Mouse (Mus musculus) liver, embryonic 16.5 days (tissue): Measurements from ENCODE around the gene Hrct1. TPM values are rescaled to one million over a fixed set of nuclear protein-coding genes. Genes with fewer than 3 reads are reported as not detected.

ENCODE experiments used
- ATAC-seq: fragments of 200-750 bp; cut with Nextera tagmentation; 2 replicates; pipeline ENCODE4 v1.8.0; 2017; ENCODE audit warnings: low read depth, mild to moderate bottlenecking, moderate number of reproducible peaks, moderate library complexity
- H3K27ac ChIP-seq: fragments of 300-500 bp; sonication (generic); 2 replicates; pipeline ENCODE4 v1.5.1; 2014; ENCODE audit warnings: mild to moderate bottlenecking, low read length
- H3K27me3 ChIP-seq: fragments of 300-500 bp; sonication (generic); 2 replicates; pipeline ENCODE4 v1.6.1; 2014; ENCODE audit warnings: low read depth, low read length, mixed read lengths; ENCODE audit not compliant: control insufficient read depth, insufficient read depth
- H3K36me3 ChIP-seq: fragments of 300-500 bp; sonication (generic); 2 replicates; pipeline ENCODE4 v1.6.1; 2014; ENCODE audit warnings: mild to moderate bottlenecking; ENCODE audit not compliant: control insufficient read depth, insufficient read depth
- H3K4me1 ChIP-seq: fragments of 300-500 bp; sonication (generic); 2 replicates; pipeline ENCODE4 v1.6.1; 2014; ENCODE audit warnings: low read depth, low read length, mixed read lengths; ENCODE audit not compliant: control insufficient read depth
- H3K4me2 ChIP-seq: fragments of 300-500 bp; sonication (generic); 2 replicates; pipeline ENCODE4 v1.6.1; 2014; ENCODE audit warnings: low read depth, low read length, mixed read lengths
- H3K4me3 ChIP-seq: fragments of 300-500 bp; sonication (generic); 2 replicates; pipeline ENCODE4 v1.5.1; 2014; ENCODE audit warnings: low read depth, mild to moderate bottlenecking, low read length
- H3K9ac ChIP-seq: fragments of 300-500 bp; sonication (generic); 2 replicates; pipeline ENCODE4 v1.6.1; 2014; ENCODE audit warnings: low read depth, low read length
- H3K9me3 ChIP-seq: fragments of 300-500 bp; sonication (generic); replicated peaks from 2 replicates; pipeline ENCODE4 v1.6.1; 2016; ENCODE audit warnings: low read length; ENCODE audit not compliant: control insufficient read depth
- WGBS: fragments of 180-500 bp; shearing (Covaris S2); extraction: QIAGEN DNeasy Blood & Tissue Kit; methylation state at CpG from one replicate; pipeline ENCODE4 v1.1.7; 2014; ENCODE audit not compliant: insufficient replicate concordance; 5-methylcytosine and 5-hydroxymethylcytosine counted together
- polyA plus RNA-seq: library from polyadenylated mRNA; unstranded; fragments of >200 nt; fragmentation: Nextera tagmentation; extraction: Ambion mirVana; gene quantifications from 2 replicates; pipeline ENCODE4 v1.2.1, GENCODE M21; 2015

The Hrct1 gene
- polyA plus RNA-seq, 1 experiment from 2014 or later: 0.22 TPM

- H3K27me3 ChIP-seq: no peaks in the 10 kb centered on the region
- no peak overlapping the region for H3K27ac ChIP-seq
- H3K36me3 ChIP-seq: no peaks in the 10 kb centered on the region
- ATAC-seq: no peak
- no peak overlapping the region for H3K9ac ChIP-seq
- H3K4me3 ChIP-seq: no peak overlapping the region
- H3K4me1 ChIP-seq: no peaks in the 10 kb centered on the region
- no peaks in the 10 kb centered on the region for H3K9me3 ChIP-seq
- WGBS: 65% methylated on average over 10 of the region's 10 CpGs
- no peak overlapping the region for H3K4me2 ChIP-seq
Measured at GRCm38 (mm10) chr4:43760460-43760859, 33.5 kb downstream of the Hrct1 start.

GRCm38 (mm10) chr4:43761336-43761735, 34.3 kb downstream of the Hrct1 start:
- no peaks in the 10 kb centered on the region for H3K9me3 ChIP-seq
- no peak overlapping the region for H3K4me2 ChIP-seq
- no peak overlapping the region for H3K4me3 ChIP-seq
- H3K27me3 ChIP-seq: no peaks in the 10 kb centered on the region
- no peaks in the 10 kb centered on the region for H3K4me1 ChIP-seq
- no peaks in the 10 kb centered on the region for H3K36me3 ChIP-seq
- WGBS: 44% methylated on average over 2 of the region's 2 CpGs
- no peak for ATAC-seq
- no peak overlapping the region for H3K27ac ChIP-seq
- no peak overlapping the region for H3K9ac ChIP-seq

GRCm38 (mm10) chr4:43763410-43763809, 36.4 kb downstream of the Hrct1 start:
- H3K36me3 ChIP-seq: no peaks in the 10 kb centered on the region
- no peak overlapping the region for H3K4me3 ChIP-seq
- H3K4me1 ChIP-seq: no peaks in the 10 kb centered on the region
- H3K4me2 ChIP-seq: no peak overlapping the region
- H3K9ac ChIP-seq: no peak overlapping the region
- WGBS: 18% methylated on average over 7 of the region's 7 CpGs
- no peaks in the 10 kb centered on the region for H3K9me3 ChIP-seq
- no peaks in the 10 kb centered on the region for H3K27me3 ChIP-seq
- no peak overlapping the region for H3K27ac ChIP-seq
- no peak for ATAC-seq

GRCm38 (mm10) chr4:43768341-43768740, 41.4 kb downstream of the Hrct1 start:
- no peak for ATAC-seq
- 61% methylated on average over 5 of the region's 5 CpGs for WGBS
- H3K27ac ChIP-seq: no peak overlapping the region

GRCm38 (mm10) chr4:43769374-43769773, 42.4 kb downstream of the Hrct1 start:
- Histone ChIP-seq H3K27ac (no peak overlapping the region), H3K36me3 (no peaks in the 10 kb centered on the region), H3K9ac (no peak overlapping the region), H3K4me2 (no peak overlapping the region), H3K4me3 (no peak overlapping the region), H3K9me3 (no peaks in the 10 kb centered on the region), H3K4me1 (no peaks in the 10 kb centered on the region), H3K27me3 (no peaks in the 10 kb centered on the region; the same call in 1 of the 2 replicates)
- no peak for ATAC-seq
- whole genome bisulfite sequencing: 81% methylated on average over 2 of the region's 2 CpGs

More at GRCm38 (mm10) chr4:43768341-43768740, 41.4 kb downstream of the Hrct1 start:
- Histone ChIP-seq H3K9me3 (no peaks in the 10 kb centered on the region), H3K9ac (no peak overlapping the region), H3K4me1 (no peaks in the 10 kb centered on the region), H3K4me3 (no peak overlapping the region), H3K36me3 (no peaks in the 10 kb centered on the region), H3K27me3 (no peaks in the 10 kb centered on the region; the same call in 1 of the 2 replicates), H3K4me2 (no peak overlapping the region)

GRCm38 (mm10) chr4:43770909-43771308, 43.9 kb downstream of the Hrct1 start, which contains the start of gene Olfr159:
Olfr159 (minus strand) TSS chr4:43771009.
- Histone ChIP-seq H3K9ac (no peak within 1 kb of the TSS), H3K27me3 (no peaks in the 10 kb centered on the region; the same call in 1 of the 2 replicates), H3K4me2 (no peak within 1 kb of the TSS)

GRCm38 (mm10) chr4:43771626-43772025, 44.6 kb downstream of the Hrct1 start:
- Histone ChIP-seq H3K27me3 (no peaks in the 10 kb centered on the region; the same call in 1 of the 2 replicates), H3K9ac (no peak overlapping the region), H3K27ac (no peak overlapping the region), H3K9me3 (no peaks in the 10 kb centered on the region), H3K4me1 (no peaks in the 10 kb centered on the region), H3K36me3 (no peaks in the 10 kb centered on the region), H3K4me3 (no peak overlapping the region), H3K4me2 (no peak overlapping the region)
- no peak for ATAC-seq
- WGBS: 33% methylated on average over 6 of the region's 6 CpGs

More at GRCm38 (mm10) chr4:43770909-43771308, 43.9 kb downstream of the Hrct1 start, which contains the start of gene Olfr159:
- no peaks in the 10 kb centered on the region for H3K36me3 ChIP-seq
- 52% methylated on average over 6 of the region's 6 CpGs for WGBS
- no peak within 1 kb of the TSS for H3K4me3 ChIP-seq
- no peak within 1 kb of the TSS for H3K27ac ChIP-seq
- no peak for ATAC-seq
- H3K4me1 ChIP-seq: no peaks in the 10 kb centered on the region
- H3K9me3 ChIP-seq: no peaks in the 10 kb centered on the region

- Histone ChIP-seq H3K4me2 (no peak overlapping the region), H3K27me3 (no peaks in the 10 kb centered on the region; the same call in 1 of the 2 replicates), H3K9ac (no peak overlapping the region), H3K4me1 (no peaks in the 10 kb centered on the region), H3K27ac (no peak overlapping the region), H3K36me3 (no peaks in the 10 kb centered on the region), H3K9me3 (no peaks in the 10 kb centered on the region), H3K4me3 (no peak overlapping the region)
- WGBS: 19% methylated on average over 2 of the region's 2 CpGs
- ATAC-seq: no peak
Measured at GRCm38 (mm10) chr4:43772304-43772703, 45.3 kb downstream of the Hrct1 start.
